Mouse (Mus musculus): ENCODE results near the gene B2m.
A peak's percentile ranks its signal among the peaks of the same experiment; 100 is the strongest.

Gene B2m

DNA sequence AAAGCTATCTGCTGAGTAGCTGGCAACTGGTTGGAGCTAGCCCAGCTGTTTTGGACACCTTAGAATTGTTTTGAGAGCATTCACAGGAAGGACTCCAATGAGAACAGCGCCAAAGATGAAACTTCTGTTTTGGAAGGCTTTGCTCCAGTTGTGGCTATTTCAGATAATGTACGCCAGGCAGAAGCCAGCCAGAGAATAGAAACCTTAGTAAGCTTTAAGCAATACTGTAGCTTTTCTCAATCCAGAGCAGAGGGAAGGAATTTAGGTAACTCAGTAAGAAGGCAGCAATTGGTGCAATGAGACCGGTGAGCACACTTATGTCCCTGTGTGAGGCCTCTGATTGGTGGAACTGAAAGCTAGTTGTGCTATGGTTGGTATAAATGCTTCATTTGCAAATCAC, 4.4 kb upstream of the B2m start:
- H3K4me3 ChIP-seq (replicated peaks; ENCODE audit: low read length): no peak overlapping the region
- TF ChIP-seq CTCF (conservative IDR thresholded peaks at IDR 0.05; ENCODE audit: low read length): no peak
- no peak for TF ChIP-seq POU5F1 (IDR thresholded peaks at IDR 0.05; ENCODE audit: borderline replicate concordance, low read length)
- no peak for TF ChIP-seq NANOG (IDR thresholded peaks at IDR 0.05; ENCODE audit: borderline replicate concordance, low read length)
- H3K4me1 ChIP-seq (replicated peaks; ENCODE audit: low read depth, low read length): peaks cover 4% of the 10 kb centered on the region; the same call in 1 of the 2 replicates
- peaks cover 36% of the 10 kb centered on the region for H3K27me3 ChIP-seq (ENCODE audit: insufficient read depth, low read length)
- H3K36me3 ChIP-seq (ENCODE audit: insufficient read depth, low read length): no peaks in the 10 kb centered on the region
- H3K9me3 ChIP-seq (ENCODE audit: low read length): no peaks in the 10 kb centered on the region

GRCm38 (mm10) chr2:122145756-122146155, 1.7 kb upstream of the B2m start:
- Histone ChIP-seq H3K27me3 (ENCODE audit: insufficient read depth, low read length) (peaks cover 62% of the 10 kb centered on the region), H3K9me3 (ENCODE audit: low read length) (peaks cover 11% of the 10 kb centered on the region), H3K4me1 (replicated peaks; ENCODE audit: low read depth, low read length) (peaks cover 11% of the 10 kb centered on the region), H3K4me3 (replicated peaks; ENCODE audit: low read length) (no peak overlapping the region), H3K36me3 (ENCODE audit: insufficient read depth, low read length) (no peaks in the 10 kb centered on the region)
- no peak for TF ChIP-seq NANOG (IDR thresholded peaks at IDR 0.05; ENCODE audit: borderline replicate concordance, low read length)
- TF ChIP-seq CTCF (conservative IDR thresholded peaks at IDR 0.05; ENCODE audit: low read length): no peak
- no peak for TF ChIP-seq POU5F1 (IDR thresholded peaks at IDR 0.05; ENCODE audit: borderline replicate concordance, low read length)

DNA sequence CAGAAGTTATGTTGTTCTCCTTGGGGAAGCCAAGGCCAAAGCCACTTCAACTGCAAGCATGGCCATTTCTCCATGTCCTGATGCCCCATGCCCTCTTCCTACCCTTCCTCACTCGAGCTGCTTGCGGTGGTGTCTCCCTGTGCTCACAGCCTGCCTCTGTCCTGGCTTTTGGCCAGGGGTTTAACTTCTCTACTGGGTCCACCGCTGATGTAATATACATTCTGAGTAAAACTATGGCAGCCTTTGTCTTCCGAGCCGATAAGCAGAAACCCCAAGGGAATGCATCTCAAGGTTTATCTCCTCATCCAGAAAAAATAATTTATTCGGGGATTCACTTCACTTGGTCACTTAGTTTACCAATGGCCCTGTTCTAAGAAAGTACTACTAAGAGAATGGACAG, 799 bp upstream of the B2m start:
- TF ChIP-seq CTCF (conservative IDR thresholded peaks at IDR 0.05; ENCODE audit: low read length) (no peak), NANOG (IDR thresholded peaks at IDR 0.05; ENCODE audit: borderline replicate concordance, low read length) (no peak), POU5F1 (IDR thresholded peaks at IDR 0.05; ENCODE audit: borderline replicate concordance, low read length) (no peak)
- Histone ChIP-seq H3K27me3 (ENCODE audit: insufficient read depth, low read length) (peaks cover 68% of the 10 kb centered on the region), H3K4me1 (replicated peaks; ENCODE audit: low read depth, low read length) (peaks cover 11% of the 10 kb centered on the region), H3K36me3 (ENCODE audit: insufficient read depth, low read length) (no peaks in the 10 kb centered on the region), H3K4me3 (replicated peaks; ENCODE audit: low read length) (no peak overlapping the region), H3K9me3 (ENCODE audit: low read length) (peaks cover 13% of the 10 kb centered on the region)

DNA sequence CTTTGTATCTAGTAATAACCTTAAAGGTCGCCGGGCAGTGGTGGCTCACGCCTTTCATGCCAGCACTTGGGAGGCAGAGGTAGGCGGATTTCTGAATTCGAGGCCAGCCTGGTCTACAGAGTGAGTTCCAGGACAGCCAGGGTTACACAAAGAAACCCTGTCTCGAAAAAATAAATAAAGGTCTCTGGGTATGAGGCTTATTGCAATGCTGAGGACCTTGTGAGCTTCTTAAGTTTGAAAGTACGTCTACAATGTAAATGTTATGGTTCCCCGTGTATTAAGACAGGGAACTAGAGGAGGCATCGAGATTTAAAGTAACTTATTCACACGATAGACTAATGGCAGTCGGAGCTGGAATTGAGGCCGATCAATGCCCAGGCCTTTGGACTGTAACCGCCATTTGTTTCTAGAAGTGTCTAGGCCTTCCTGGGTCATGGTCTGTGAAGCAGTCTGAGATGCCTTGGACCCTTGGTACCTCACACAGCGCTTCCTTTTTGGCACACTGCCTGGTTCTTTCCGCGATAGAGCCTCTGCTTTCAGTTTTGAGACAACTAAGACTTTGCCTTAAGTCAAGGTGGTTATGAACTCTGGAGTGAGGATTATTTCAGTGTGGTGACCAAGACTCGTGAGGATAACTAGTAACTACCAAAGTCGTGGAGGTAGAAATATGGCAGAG, 894 bp downstream of the B2m start:
- H3K9me3 ChIP-seq (ENCODE audit: low read length): peaks cover 13% of the 10 kb centered on the region
- no peaks in the 10 kb centered on the region for H3K36me3 ChIP-seq (ENCODE audit: insufficient read depth, low read length)
- peaks cover 11% of the 10 kb centered on the region for H3K4me1 ChIP-seq (replicated peaks; ENCODE audit: low read depth, low read length)
- TF ChIP-seq CTCF (conservative IDR thresholded peaks at IDR 0.05; ENCODE audit: low read length) (no peak), NANOG (IDR thresholded peaks at IDR 0.05; ENCODE audit: borderline replicate concordance, low read length) (no peak), POU5F1 (IDR thresholded peaks at IDR 0.05; ENCODE audit: borderline replicate concordance, low read length) (no peak)
- peaks cover 66% of the 10 kb centered on the region for H3K27me3 ChIP-seq (ENCODE audit: insufficient read depth, low read length)
- H3K4me3 ChIP-seq (replicated peaks; ENCODE audit: low read length): peak overlapping the region; percentile 79

- H3K27me3 ChIP-seq (ENCODE audit: insufficient read depth, low read length): peaks cover 58% of the 10 kb centered on the region
- peaks cover 13% of the 10 kb centered on the region for H3K9me3 ChIP-seq (ENCODE audit: low read length)
- H3K36me3 ChIP-seq (ENCODE audit: insufficient read depth, low read length): no peaks in the 10 kb centered on the region
- H3K4me3 ChIP-seq (replicated peaks; ENCODE audit: low read length): no peak overlapping the region
- TF ChIP-seq CTCF (conservative IDR thresholded peaks at IDR 0.05; ENCODE audit: low read length) (no peak), POU5F1 (IDR thresholded peaks at IDR 0.05; ENCODE audit: borderline replicate concordance, low read length) (no peak)
- peaks cover 11% of the 10 kb centered on the region for H3K4me1 ChIP-seq (replicated peaks; ENCODE audit: low read depth, low read length)
Observed at GRCm38 (mm10) chr2:122149316-122149715, 1.8 kb downstream of the B2m start.

DNA sequence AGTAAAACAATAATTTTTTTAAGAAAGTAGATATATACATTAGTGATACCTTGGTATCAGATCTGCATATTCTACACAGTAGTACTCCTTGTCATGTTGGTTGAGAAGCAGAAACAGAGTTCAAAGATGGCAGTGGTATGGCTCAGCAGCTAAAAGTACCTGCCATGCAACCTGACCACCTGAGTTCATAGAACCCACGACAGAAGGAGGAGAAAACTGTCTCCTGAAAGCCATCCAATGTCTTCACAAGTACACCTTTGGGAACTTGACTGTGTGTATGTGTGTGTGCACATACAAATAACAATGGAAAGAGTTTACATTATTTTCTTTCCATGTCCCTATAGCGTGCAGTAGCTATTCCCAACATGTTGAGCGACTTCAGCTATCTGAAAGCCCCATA, 2.2 kb downstream of the B2m start:
- Histone ChIP-seq H3K27me3 (ENCODE audit: insufficient read depth, low read length) (peaks cover 56% of the 10 kb centered on the region), H3K36me3 (ENCODE audit: insufficient read depth, low read length) (no peaks in the 10 kb centered on the region), H3K4me3 (replicated peaks; ENCODE audit: low read length) (no peak overlapping the region), H3K9me3 (ENCODE audit: low read length) (peaks cover 13% of the 10 kb centered on the region), H3K4me1 (replicated peaks; ENCODE audit: low read depth, low read length) (peaks cover 11% of the 10 kb centered on the region)
- TF ChIP-seq NANOG (IDR thresholded peaks at IDR 0.05; ENCODE audit: borderline replicate concordance, low read length): no peak

DNA sequence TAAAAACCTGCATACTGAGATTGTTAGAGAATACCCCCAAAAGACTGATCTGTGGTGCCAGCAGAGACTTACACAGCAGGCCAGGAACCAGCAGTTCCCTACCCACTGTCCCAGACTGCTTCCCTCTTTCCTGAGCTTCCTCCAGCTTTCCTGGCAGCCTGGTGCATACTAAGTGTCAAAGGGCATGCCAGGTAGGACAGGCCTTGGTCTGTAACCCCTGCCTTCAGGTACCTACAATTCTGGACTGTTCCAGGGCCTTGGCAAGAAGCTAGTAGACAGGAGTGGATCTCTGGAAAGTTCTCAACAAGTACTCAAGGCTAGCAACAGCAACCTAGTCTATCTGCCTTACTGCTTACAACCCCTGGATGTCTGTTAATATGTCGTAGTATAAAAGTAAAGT, 3.7 kb downstream of the B2m start:
- H3K27me3 ChIP-seq (ENCODE audit: insufficient read depth, low read length): peaks cover 59% of the 10 kb centered on the region
- H3K4me1 ChIP-seq (replicated peaks; ENCODE audit: low read depth, low read length): peaks cover 11% of the 10 kb centered on the region
- H3K4me3 ChIP-seq (replicated peaks; ENCODE audit: low read length): no peak overlapping the region
- TF ChIP-seq NANOG (IDR thresholded peaks at IDR 0.05; ENCODE audit: borderline replicate concordance, low read length) (no peak), POU5F1 (IDR thresholded peaks at IDR 0.05; ENCODE audit: borderline replicate concordance, low read length) (no peak), CTCF (conservative IDR thresholded peaks at IDR 0.05; ENCODE audit: low read length) (no peak)
- peaks cover 13% of the 10 kb centered on the region for H3K9me3 ChIP-seq (ENCODE audit: low read length)
- no peaks in the 10 kb centered on the region for H3K36me3 ChIP-seq (ENCODE audit: insufficient read depth, low read length)

DNA sequence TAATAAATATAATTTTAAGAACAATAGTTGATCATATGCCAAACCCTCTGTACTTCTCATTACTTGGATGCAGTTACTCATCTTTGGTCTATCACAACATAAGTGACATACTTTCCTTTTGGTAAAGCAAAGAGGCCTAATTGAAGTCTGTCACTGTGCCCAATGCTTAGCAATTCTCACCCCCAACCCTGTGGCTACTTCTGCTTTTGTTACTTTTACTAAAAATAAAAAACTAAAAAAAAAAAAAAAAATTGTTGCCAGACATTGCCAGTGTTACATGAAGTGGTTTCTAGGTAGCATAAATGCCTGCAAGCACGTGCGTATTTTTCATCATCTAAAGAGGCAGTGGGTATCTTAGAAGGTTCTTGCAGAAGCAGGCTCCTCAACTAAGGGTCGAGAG, 5.4 kb downstream of the B2m start:
- peaks cover 45% of the 10 kb centered on the region for H3K27me3 ChIP-seq (ENCODE audit: insufficient read depth, low read length)
- peaks cover 9% of the 10 kb centered on the region for H3K4me1 ChIP-seq (replicated peaks; ENCODE audit: low read depth, low read length)
- H3K4me3 ChIP-seq (replicated peaks; ENCODE audit: low read length): no peak overlapping the region
- H3K9me3 ChIP-seq (ENCODE audit: low read length): peaks cover 13% of the 10 kb centered on the region
- H3K36me3 ChIP-seq (ENCODE audit: insufficient read depth, low read length): no peaks in the 10 kb centered on the region
- no peak for TF ChIP-seq POU5F1 (IDR thresholded peaks at IDR 0.05; ENCODE audit: borderline replicate concordance, low read length)
- no peak for TF ChIP-seq CTCF (conservative IDR thresholded peaks at IDR 0.05; ENCODE audit: low read length)
- no peak for TF ChIP-seq NANOG (IDR thresholded peaks at IDR 0.05; ENCODE audit: borderline replicate concordance, low read length)
